Mouse (Mus musculus): ENCODE measurements around the gene Tet2. TPM values are rescaled to one million over a fixed set of nuclear protein-coding genes. Genes with fewer than 3 reads are reported as not detected.
"Not testable (repeated sequence)": the region's sequence is repeated elsewhere in the genome, so short reads cannot be mapped to it uniquely, and the experiment has no call there.

Gene Tet2
- polyA plus RNA-seq (2016; fragmentation: Nextera tagmentation; extraction: Ambion mirVana) = 26.1 and 28.3 TPM in 2 replicates

DNA sequence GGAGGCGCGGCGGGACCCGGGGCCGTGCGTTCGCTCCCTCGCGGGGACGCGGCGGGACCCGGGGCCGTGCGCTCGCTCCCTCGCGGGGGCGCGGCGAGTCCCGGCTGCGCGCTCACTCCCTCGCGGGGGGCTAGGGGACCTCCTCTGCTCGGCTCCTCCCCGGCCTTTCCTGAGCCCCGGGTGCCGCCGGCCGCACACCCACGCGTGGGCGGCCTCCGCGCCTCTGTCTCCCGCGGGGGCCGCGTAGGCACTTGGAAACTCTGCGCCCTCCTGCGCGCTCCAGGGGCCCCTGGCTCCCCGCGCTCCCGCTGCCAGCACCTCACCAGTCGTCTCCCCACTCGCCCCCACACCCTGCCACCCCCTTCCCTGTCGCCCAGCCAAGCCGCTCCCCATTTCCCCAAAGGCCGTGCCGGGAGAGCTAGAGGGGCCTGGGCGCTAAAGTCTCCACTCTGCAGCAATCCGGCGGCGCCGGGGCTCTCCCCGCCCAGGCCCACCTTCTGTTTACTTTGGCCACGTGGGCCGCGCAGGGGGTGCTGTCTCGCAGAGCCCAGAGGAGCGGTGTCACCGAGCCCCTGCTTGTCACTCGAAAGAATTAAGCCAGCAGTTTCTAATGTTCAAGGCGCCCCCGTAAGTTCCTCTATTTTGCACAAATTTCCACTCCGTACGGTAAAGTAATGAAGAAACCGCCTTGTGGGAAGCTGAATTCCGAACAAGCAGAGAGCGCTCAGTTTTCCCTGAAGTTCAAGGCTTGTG is at the start of gene Tet2:
Gene Tet2, minus strand, starts transcription at position 589 of the 753 bp plus-strand sequence.
- H3K4me3 ChIP-seq = peak within 1 kb of the TSS; percentile 85
- peak; percentile 57 for ATAC-seq (ENCODE audit: low FRiP score)
- H3K27me3 ChIP-seq = no peaks in the 10 kb centered on the region
- WGBS = under 1% methylated on average over 63 of the region's 73 CpGs
- peaks cover 16% of the 10 kb centered on the region for H3K4me1 ChIP-seq
- H3K9me3 ChIP-seq (replicated peaks) = no peaks in the 10 kb centered on the region
- peak within 1 kb of the TSS; percentile 64 for H3K4me2 ChIP-seq (replicated peaks)
- H3K36me3 ChIP-seq = no peaks in the 10 kb centered on the region
- H3K9ac ChIP-seq = peak within 1 kb of the TSS; percentile 89
- H3K27ac ChIP-seq = peak within 1 kb of the TSS; percentile 89

DNA sequence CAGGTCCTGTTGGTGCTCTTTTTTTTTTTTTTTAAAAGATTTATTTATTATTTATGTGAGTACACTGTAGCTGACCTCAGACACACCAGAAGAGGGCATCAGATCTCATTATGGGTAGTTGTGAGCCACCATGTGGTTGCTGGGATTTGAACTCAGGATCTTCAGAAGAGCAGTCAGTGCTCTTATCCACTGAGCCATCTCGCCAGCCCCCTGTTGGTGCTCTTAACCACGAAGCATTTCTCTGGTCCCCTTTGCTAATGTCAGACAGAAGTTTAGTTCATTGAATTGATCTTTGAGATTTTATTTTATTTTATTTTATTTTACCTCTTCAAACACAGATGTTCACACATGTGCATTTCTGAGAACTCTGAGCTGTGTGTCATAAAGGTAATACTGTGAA is 48.1 kb upstream of the Tet2 start:
- not testable (repeated sequence) for H3K27me3 ChIP-seq; H3K9me3 ChIP-seq (replicated peaks); H3K4me3 ChIP-seq; ATAC-seq (ENCODE audit: low FRiP score); H3K36me3 ChIP-seq; H3K4me2 ChIP-seq (replicated peaks); H3K9ac ChIP-seq; H3K27ac ChIP-seq; H3K4me1 ChIP-seq
- WGBS = 86% methylated on average over 2 of the region's 2 CpGs

DNA sequence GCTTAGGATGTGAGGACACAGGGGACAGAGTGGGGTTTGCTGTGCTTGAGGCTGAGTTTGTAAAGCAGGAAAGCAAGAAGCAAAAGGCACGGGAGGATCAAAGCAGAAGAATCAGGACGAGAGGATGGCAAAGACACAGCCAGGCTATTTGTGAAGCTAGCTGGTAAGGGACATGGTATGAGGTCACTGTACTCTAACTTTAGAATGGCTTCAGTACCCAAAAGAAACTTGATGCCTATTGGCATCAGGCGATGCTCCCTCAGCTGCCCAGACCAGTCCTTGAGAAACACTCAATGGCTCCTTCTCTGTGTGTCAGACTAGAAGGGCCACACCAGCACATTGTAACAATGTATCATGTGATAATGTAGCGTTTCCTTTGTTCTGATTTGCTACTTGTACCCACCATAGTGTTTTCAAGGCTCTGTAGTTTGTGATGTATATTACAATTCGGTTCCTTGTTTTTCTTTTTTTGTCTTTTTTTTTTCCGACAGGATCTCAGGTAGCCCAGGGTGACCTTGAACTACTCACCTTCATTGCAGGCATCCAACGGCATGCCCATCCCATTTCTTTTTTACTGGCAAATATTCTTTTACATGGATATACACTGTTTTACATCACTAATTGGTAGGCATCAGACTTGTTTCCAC is 45.7 kb upstream of the Tet2 start:
- H3K4me2 ChIP-seq (replicated peaks) = no peak overlapping the region
- no peaks in the 10 kb centered on the region for H3K27me3 ChIP-seq
- H3K36me3 ChIP-seq = no peaks in the 10 kb centered on the region
- no peaks in the 10 kb centered on the region for H3K9me3 ChIP-seq (replicated peaks)
- 85% methylated on average over 7 of the region's 7 CpGs for whole genome bisulfite sequencing
- H3K9ac ChIP-seq = no peak overlapping the region
- no peaks in the 10 kb centered on the region for H3K4me1 ChIP-seq
- no peak for ATAC-seq (ENCODE audit: low FRiP score)
- H3K4me3 ChIP-seq = no peak overlapping the region
- H3K27ac ChIP-seq = no peak overlapping the region

DNA sequence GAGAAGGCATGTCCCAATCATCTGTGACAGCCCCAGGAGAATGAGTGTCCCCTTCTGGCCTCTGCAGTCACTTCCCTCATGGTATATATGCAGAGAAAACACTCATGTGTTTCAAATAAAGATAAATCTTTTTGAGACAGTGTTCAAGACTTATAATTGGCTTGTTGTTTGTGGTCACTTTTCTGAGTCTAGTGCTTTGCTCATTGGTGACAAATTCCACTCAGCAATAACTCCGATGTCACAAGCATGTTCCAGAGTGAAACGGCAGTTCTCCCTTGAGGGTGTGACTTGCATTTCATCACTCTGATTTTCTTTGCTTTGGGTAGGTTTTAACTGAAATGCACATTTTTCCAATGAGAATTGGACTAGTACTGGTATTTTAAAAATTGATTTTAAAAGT is 40.1 kb upstream of the Tet2 start:
- Histone ChIP-seq H3K9ac (no peak overlapping the region), H3K9me3 (replicated peaks) (no peaks in the 10 kb centered on the region), H3K4me3 (no peak overlapping the region), H3K36me3 (no peaks in the 10 kb centered on the region), H3K27ac (no peak overlapping the region), H3K4me1 (no peaks in the 10 kb centered on the region), H3K4me2 (replicated peaks) (no peak overlapping the region), H3K27me3 (no peaks in the 10 kb centered on the region)
- no peak for ATAC-seq (ENCODE audit: low FRiP score)
- 77% methylated on average over 2 of the region's 2 CpGs for WGBS

DNA sequence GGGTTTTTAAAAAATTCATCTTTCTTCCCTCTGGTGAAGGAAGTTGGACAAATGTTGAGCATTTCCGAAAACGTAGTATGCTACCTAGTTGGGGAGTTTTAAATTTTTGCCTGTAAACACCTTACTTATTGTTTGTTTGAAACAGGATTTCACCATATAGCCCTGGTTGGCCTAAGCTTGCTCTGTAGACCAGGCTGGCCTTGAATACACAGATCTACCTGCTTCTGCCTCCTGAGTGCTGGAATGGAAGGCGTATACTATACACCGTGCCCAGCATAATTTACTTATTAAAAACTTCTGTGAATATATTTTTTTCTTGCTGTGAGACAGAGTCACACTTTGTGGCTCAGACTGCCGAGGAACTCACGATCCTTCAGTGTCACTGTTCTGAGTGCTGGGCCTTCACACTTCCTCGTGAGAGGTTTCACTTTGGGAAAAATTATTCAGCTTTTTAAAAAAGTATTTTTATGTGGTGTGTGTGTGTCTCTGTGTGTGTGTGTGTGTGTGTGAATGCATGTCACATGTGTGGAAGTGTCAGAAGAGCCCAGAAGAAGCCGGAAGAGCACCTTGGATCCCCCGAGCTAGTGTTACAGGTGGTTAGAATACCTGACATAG is 38.6 kb upstream of the Tet2 start:
- WGBS = 90% methylated on average over 9 of the region's 9 CpGs
- H3K4me3 ChIP-seq = no peak overlapping the region
- no peak overlapping the region for H3K27ac ChIP-seq
- no peaks in the 10 kb centered on the region for H3K27me3 ChIP-seq
- H3K4me2 ChIP-seq (replicated peaks) = no peak overlapping the region
- H3K36me3 ChIP-seq = no peaks in the 10 kb centered on the region
- no peaks in the 10 kb centered on the region for H3K4me1 ChIP-seq
- no peaks in the 10 kb centered on the region for H3K9me3 ChIP-seq (replicated peaks)
- ATAC-seq (ENCODE audit: low FRiP score) = no peak
- no peak overlapping the region for H3K9ac ChIP-seq

DNA sequence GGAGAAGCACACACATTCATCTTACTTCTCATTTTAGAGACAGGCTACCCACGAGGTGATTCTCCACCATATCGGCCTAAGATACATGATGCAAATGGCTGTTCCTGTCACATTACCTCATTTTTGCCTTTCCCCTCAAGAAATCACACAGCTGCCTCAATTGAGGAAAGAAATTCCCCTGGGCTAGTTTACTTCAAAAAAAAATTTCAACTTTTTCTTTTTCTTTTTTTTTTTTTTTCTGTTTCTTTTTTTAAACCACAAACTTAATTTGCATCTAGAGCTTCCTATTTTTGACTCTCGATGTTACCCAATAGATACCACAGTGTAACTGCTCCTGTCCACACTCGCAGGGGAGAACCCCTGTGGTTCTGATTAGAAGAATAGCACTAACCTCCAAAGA is 38.0 kb upstream of the Tet2 start:
- Histone ChIP-seq H3K27me3 (no peaks in the 10 kb centered on the region), H3K27ac (no peak overlapping the region), H3K36me3 (no peaks in the 10 kb centered on the region), H3K4me1 (no peaks in the 10 kb centered on the region), H3K4me2 (replicated peaks) (no peak overlapping the region), H3K9me3 (replicated peaks) (no peaks in the 10 kb centered on the region), H3K4me3 (no peak overlapping the region), H3K9ac (no peak overlapping the region)
- WGBS = 81% methylated on average over 4 of the region's 4 CpGs
- ATAC-seq (ENCODE audit: low FRiP score) = no peak

DNA sequence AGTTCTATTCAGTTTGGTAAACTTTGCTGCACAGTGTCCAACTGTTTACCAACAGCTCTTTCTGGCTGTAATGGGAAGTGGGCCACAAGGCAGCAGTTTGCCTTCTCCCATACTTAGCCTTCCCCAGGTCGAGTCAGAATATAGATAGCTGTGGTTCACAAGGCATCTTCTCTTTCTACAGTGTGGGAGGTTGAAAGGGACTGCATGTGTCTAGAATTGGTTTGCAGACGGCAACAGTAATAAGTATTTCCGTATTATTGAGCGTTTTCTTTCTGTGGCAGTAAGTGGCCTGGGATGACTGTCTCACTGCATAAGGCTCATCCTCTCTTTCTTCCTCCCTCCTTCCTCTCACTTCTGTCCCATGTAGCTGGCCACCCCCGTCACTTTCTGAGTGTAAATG is 37.2 kb upstream of the Tet2 start:
- no peak for ATAC-seq (ENCODE audit: low FRiP score)
- Histone ChIP-seq H3K27me3 (no peaks in the 10 kb centered on the region), H3K9ac (no peak overlapping the region), H3K4me1 (no peaks in the 10 kb centered on the region), H3K4me3 (no peak overlapping the region), H3K9me3 (replicated peaks) (no peaks in the 10 kb centered on the region), H3K36me3 (no peaks in the 10 kb centered on the region), H3K27ac (no peak overlapping the region), H3K4me2 (replicated peaks) (no peak overlapping the region)
- whole genome bisulfite sequencing = 87% methylated on average over 5 of the region's 5 CpGs

DNA sequence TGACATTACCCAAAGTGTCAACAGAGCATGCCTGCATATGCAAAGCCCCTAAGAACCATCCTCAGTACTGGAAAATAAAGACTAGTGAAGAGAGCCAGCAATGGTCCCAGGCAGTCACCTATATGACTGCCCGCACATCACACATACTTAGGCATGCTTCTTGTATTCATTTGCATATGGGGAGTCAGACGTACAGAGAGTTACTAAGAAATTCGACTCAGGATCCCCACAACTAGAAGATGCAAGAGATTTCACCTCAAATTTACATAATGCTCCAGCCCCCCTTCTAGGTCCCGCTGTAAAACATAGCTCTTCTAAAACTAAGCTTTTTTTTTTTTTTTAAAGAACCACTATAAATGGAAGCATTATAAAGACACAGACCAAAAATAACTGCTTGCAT is 36.6 kb upstream of the Tet2 start:
- Histone ChIP-seq H3K36me3 (no peaks in the 10 kb centered on the region), H3K27me3 (no peaks in the 10 kb centered on the region), H3K9ac (no peak overlapping the region), H3K4me3 (no peak overlapping the region), H3K9me3 (replicated peaks) (no peaks in the 10 kb centered on the region), H3K4me2 (replicated peaks) (no peak overlapping the region), H3K4me1 (no peaks in the 10 kb centered on the region), H3K27ac (no peak overlapping the region)
- ATAC-seq (ENCODE audit: low FRiP score) = no peak
- 88% methylated on average over 4 of the region's 4 CpGs for WGBS

DNA sequence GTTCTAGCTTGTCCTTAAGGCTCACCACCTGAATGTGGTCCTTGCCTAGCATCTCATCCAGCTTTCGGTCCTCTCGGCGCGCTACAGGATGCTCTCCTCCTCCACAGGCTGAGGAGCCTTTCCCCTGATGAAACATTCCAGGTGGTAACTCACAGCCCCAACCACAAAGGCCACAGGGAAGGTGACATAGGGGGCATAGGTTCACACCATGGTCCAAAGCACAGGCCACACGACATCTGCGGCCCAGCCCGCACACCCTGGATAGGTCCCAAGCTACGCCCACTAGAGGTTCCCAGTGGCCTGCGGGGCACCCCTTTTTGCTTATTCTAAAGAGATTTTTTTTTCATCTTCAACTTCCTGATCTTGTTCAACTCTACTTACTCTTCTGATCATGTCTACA is 34.7 kb upstream of the Tet2 start:
- ATAC-seq (ENCODE audit: low FRiP score) = no peak
- H3K27me3 ChIP-seq = no peaks in the 10 kb centered on the region
- WGBS = 94% methylated on average over 9 of the region's 9 CpGs
- no peak overlapping the region for H3K4me2 ChIP-seq (replicated peaks)
- H3K27ac ChIP-seq = no peak overlapping the region
- no peak overlapping the region for H3K9ac ChIP-seq
- H3K4me3 ChIP-seq = no peak overlapping the region
- no peaks in the 10 kb centered on the region for H3K36me3 ChIP-seq
- H3K4me1 ChIP-seq = no peaks in the 10 kb centered on the region
- H3K9me3 ChIP-seq (replicated peaks) = no peaks in the 10 kb centered on the region

DNA sequence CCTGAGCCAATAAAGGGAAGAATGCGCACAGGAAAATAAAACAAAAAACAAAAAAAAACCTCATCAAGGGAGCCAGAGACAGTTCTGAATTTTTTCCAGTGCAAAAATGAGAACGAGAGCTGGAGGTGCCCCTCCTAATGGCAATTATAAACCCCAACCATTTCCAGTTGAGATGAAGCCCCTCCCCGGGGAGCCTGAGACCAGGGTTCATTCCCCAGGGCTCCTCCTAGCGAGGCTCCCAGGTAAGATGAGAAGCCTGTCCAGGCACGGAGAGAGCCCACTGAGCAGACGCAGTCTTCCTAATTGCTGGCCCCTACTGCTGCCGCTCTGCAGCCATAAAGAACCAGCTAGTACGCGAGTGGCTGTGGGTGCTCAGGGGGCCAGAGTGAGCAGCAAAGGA is 34.2 kb upstream of the Tet2 start:
- Histone ChIP-seq H3K9me3 (replicated peaks) (no peaks in the 10 kb centered on the region), H3K36me3 (no peaks in the 10 kb centered on the region), H3K4me1 (no peaks in the 10 kb centered on the region), H3K9ac (no peak overlapping the region), H3K4me3 (no peak overlapping the region), H3K27ac (no peak overlapping the region), H3K4me2 (replicated peaks) (no peak overlapping the region), H3K27me3 (no peaks in the 10 kb centered on the region)
- WGBS = 52% methylated on average over 9 of the region's 9 CpGs
- no peak for ATAC-seq (ENCODE audit: low FRiP score)

DNA sequence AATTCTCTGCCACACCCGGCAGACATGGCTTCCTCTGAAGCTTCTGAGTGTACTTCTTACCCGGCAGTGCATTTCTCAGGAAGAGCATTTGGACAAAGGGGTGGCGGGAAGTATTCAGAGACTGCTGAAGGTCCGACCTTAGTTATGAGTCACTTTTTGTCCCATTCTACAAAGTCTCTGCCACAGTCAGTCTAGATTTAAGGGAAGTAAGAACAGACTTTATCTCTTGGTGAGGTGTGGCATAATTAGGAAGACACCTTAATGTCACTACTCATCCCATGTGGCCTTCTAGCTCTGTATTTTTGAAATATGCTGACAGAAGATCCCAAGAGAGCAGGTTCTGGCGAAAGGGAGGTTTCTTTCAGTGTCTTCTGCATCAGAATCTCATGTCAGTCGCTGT is 30.0 kb upstream of the Tet2 start:
- 83% methylated on average over 6 of the region's 6 CpGs for WGBS
- no peak overlapping the region for H3K4me2 ChIP-seq (replicated peaks)
- ATAC-seq (ENCODE audit: low FRiP score) = no peak

DNA sequence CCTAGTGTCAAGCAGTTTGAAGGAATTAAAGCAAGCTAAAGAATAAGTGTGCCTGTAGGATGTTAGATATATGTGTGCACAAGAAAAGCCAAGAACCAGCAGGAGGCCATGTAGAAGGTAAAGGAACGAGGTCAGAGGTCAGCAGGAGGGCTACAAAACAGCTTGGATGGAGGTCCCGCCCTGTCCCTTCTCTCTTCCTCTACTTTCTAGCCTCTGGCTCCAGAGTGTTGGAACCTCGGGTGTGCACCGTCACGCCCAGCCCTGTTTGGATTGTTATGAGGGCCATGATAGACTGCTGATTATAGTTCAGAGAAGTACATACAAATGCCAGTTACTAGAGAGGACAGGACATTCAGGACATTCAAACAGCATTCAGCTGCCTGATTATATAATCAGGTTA is 27.0 kb upstream of the Tet2 start:
- H3K27ac ChIP-seq = no peak overlapping the region
- H3K4me3 ChIP-seq = no peak overlapping the region
- no peak overlapping the region for H3K4me2 ChIP-seq (replicated peaks)
- no peaks in the 10 kb centered on the region for H3K27me3 ChIP-seq
- no peak for ATAC-seq (ENCODE audit: low FRiP score)
- WGBS = 74% methylated on average over 5 of the region's 5 CpGs
- no peak overlapping the region for H3K9ac ChIP-seq
- H3K4me1 ChIP-seq = no peaks in the 10 kb centered on the region
- H3K36me3 ChIP-seq = no peaks in the 10 kb centered on the region
- H3K9me3 ChIP-seq (replicated peaks) = no peaks in the 10 kb centered on the region

More for the DNA sequence above, 30.0 kb upstream of the Tet2 start:
- H3K9me3 ChIP-seq (replicated peaks) = no peaks in the 10 kb centered on the region
- H3K27me3 ChIP-seq = no peaks in the 10 kb centered on the region
- H3K9ac ChIP-seq = no peak overlapping the region
- no peaks in the 10 kb centered on the region for H3K4me1 ChIP-seq
- no peak overlapping the region for H3K27ac ChIP-seq
- H3K4me3 ChIP-seq = no peak overlapping the region
- no peaks in the 10 kb centered on the region for H3K36me3 ChIP-seq
